Mouse (Mus musculus) myocyte (in vitro differentiated cells): ENCODE measurements at regions not wholly inside any gene's neighbourhood (a gene's known extent, or its start where the extent isn't known, plus 50 kb on each side); places are given as distances from the start of the nearest gene placed in this dataset.

ENCODE experiments used
- H3K27me3 ChIP-seq: one replicate; pipeline ENCODE4 v1.6.1; 2011; ENCODE audit not compliant: control insufficient read depth, insufficient read depth, insufficient read length
- H3K36me3 ChIP-seq: one replicate; pipeline ENCODE4 v1.6.1; 2011; ENCODE audit not compliant: control insufficient read depth, insufficient read depth
- H3K4me2 ChIP-seq: one replicate; pipeline ENCODE4 v1.6.1; 2011; ENCODE audit warnings: low read depth, control low read depth
- H3K4me3 ChIP-seq: one replicate; pipeline ENCODE4 v1.5.1; 2011; ENCODE audit warnings: mild to moderate bottlenecking, control low read depth, moderate library complexity
- H3K79me2 ChIP-seq: one replicate; pipeline ENCODE4 v1.6.1; 2011; ENCODE audit not compliant: control insufficient read depth, insufficient read depth
- H3ac ChIP-seq: one replicate; pipeline ENCODE4 v1.6.1; 2011; ENCODE audit not compliant: control insufficient read depth, insufficient read length
- CEBPB ChIP-seq: IDR thresholded peaks from 2 replicates; pipeline ENCODE4 v1.6.1; 2011; ENCODE audit warnings: mild to moderate bottlenecking, moderate library complexity; ENCODE audit not compliant: poor library complexity, insufficient read depth, severe bottlenecking
- E2F4 ChIP-seq: IDR thresholded peaks from one replicate; pipeline ENCODE4 v1.6.1; 2011; ENCODE audit warnings: mild to moderate bottlenecking, control low read depth, moderate library complexity; ENCODE audit not compliant: insufficient read depth
- MAX ChIP-seq: IDR thresholded peaks from one replicate; pipeline ENCODE4 v1.6.1; 2011; ENCODE audit warnings: low read depth, mild to moderate bottlenecking, control low read depth
- MYOD1 ChIP-seq, 3 experiments: IDR thresholded peaks; one replicate each; pipeline ENCODE4 v1.6.1; 2011; ENCODE audit warnings: control low read depth in 2 of 3, low read depth in 2 of 3, mild to moderate bottlenecking in 2 of 3, moderate library complexity in 1 of 3; ENCODE audit not compliant: insufficient read length in 2 of 3, control insufficient read depth in 1 of 3
- MYOG ChIP-seq, 3 experiments: IDR thresholded peaks; one replicate each; pipeline ENCODE4 v1.6.1; 2011; ENCODE audit warnings: control low read depth in 2 of 3, low read depth in 2 of 3, mild to moderate bottlenecking in 2 of 3; ENCODE audit not compliant: insufficient read length in 2 of 3, control insufficient read depth in 1 of 3, insufficient read depth in 1 of 3
- POLR2A ChIP-seq: IDR thresholded peaks from one replicate; pipeline ENCODE4 v1.6.1; 2011; ENCODE audit warnings: low read depth, mild to moderate bottlenecking, control low read depth, moderate library complexity; ENCODE audit not compliant: insufficient read length
- POLR2AphosphoS2 ChIP-seq: IDR thresholded peaks from one replicate; pipeline ENCODE4 v1.6.1; 2011; ENCODE audit warnings: low read depth, control low read depth; ENCODE audit not compliant: insufficient read length
- REST ChIP-seq: IDR thresholded peaks from one replicate; pipeline ENCODE4 v1.6.1; 2011; ENCODE audit warnings: mild to moderate bottlenecking, control low read depth, moderate library complexity; ENCODE audit not compliant: insufficient read depth, insufficient read length
- SRF ChIP-seq: IDR thresholded peaks from one replicate; pipeline ENCODE4 v1.6.1; 2011; ENCODE audit warnings: low read depth; ENCODE audit not compliant: control insufficient read depth, insufficient read length
- TCF12 ChIP-seq: IDR thresholded peaks from one replicate; pipeline ENCODE4 v1.6.1; 2011; ENCODE audit warnings: mild to moderate bottlenecking, control low read depth; ENCODE audit not compliant: poor library complexity, insufficient read depth, severe bottlenecking
- TCF3 ChIP-seq: IDR thresholded peaks from one replicate; pipeline ENCODE4 v1.6.1; 2011; ENCODE audit warnings: low read depth, control low read depth; ENCODE audit not compliant: insufficient read length
- USF1 ChIP-seq: IDR thresholded peaks from one replicate; pipeline ENCODE4 v1.6.1; 2011; ENCODE audit warnings: low read depth, mild to moderate bottlenecking, control low read depth, moderate library complexity

DNA sequence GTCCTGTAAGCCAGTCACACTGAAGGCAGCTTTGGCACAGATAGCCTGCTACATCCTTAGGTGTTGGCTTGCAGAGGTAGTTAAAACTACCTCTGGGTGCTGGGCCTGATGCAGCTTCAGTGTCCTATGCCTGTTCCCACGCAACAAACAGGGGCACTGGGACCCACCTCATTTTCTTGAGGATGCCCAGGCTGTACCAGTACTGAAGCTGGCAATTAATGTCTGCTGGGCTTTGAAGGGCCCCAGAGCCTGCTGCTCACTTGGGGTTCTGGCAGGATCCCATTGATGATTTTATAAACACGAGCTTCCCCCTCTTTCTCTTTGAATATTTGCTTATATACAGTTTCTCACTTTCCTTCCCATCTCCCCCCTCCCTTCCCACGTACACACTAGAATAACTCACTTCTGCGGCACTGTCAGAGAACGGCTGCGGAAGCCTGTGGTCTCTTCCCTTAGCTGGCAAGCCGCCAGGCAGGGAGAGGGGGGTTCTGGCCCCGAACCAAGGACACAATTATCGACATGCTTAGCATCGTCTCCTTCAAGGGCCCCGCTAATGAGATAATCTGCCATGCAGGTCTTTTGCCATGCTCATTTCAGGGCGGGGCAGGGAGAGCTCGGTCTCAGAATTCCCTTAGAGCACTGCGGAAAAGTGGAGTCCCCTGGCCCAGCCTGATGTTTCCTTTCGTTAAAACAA lies 182.9 kb downstream of the Abhd5 start:
- no peak for TF ChIP-seq E2F4
- TF ChIP-seq USF1, result no peak
- TF ChIP-seq POLR2AphosphoS2, result no peak
- no peak for TF ChIP-seq POLR2A
- TF ChIP-seq TCF12, result no peak
- no peak for TF ChIP-seq MYOD1 (IDR thresholded peaks at IDR 0.05; ENCODE audit: control insufficient read depth in 1 of 3, insufficient read length in 2 of 3, low read depth in 2 of 3)
- TF ChIP-seq SRF, result no peak
- Histone ChIP-seq H3K4me2 (no peak overlapping the region), H3K36me3 (no peaks in the 10 kb centered on the region)

DNA sequence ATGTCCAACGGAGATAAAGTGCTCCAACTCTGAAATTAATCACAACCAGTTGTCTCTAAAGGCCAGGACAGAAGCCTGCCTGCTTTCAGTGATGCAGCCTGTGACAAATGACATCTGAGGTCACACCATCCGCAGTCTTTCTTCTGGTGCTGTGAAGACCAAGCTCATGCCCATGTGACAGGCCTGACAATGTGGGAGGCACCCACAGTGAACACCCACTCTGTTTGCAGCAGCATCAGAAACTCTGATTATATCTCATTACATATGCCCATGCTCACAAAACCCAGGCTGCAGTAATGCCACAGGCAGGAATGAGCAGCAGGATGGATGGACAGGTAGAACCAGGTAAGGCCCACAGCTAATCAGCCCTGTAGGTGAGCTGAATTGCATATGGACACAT lies 183.6 kb downstream of the Abhd5 start:
- Histone ChIP-seq H3K4me2 (no peak overlapping the region), H3K4me3 (no peak overlapping the region), H3K79me2 (no peaks in the 10 kb centered on the region), H3ac (no peak overlapping the region), H3K36me3 (no peaks in the 10 kb centered on the region), H3K27me3 (peaks cover 7% of the 10 kb centered on the region)
- no peak for TF ChIP-seq USF1

More for the DNA sequence above, 182.9 kb downstream of the Abhd5 start:
- Histone ChIP-seq H3K27me3 (peaks cover 7% of the 10 kb centered on the region), H3K79me2 (no peaks in the 10 kb centered on the region), H3K4me3 (no peak overlapping the region), H3ac (no peak overlapping the region)

DNA sequence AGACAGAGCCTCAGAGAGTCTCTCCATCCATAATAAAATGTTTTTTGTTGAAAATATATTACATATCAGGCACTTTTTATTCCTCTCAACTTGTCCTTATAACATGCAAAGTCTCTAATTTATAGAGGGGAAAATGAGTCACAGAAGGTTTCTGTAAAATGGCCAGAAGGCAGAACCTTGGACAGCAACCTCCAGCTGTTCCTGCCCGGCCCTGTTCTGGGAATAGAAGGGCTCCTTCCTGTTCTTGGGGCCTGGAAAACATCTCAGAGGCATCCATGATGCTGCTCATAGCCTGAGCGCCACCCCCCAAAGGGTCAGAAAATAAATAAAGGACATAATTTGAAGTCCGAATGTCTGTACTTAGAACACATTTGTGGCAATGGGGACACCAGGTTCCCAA lies 188.7 kb downstream of the Abhd5 start:
- Histone ChIP-seq H3K27me3 (peaks cover 6% of the 10 kb centered on the region), H3K79me2 (no peaks in the 10 kb centered on the region), H3K4me3 (no peak overlapping the region), H3ac (no peak overlapping the region), H3K36me3 (no peaks in the 10 kb centered on the region), H3K4me2 (no peak overlapping the region)
- TF ChIP-seq TCF12 (no peak), USF1 (no peak), REST (peak; percentile 20), E2F4 (no peak), MYOD1 (IDR thresholded peaks at IDR 0.05; ENCODE audit: control insufficient read depth in 1 of 3, insufficient read length in 2 of 3, low read depth in 2 of 3) (no peak)

DNA sequence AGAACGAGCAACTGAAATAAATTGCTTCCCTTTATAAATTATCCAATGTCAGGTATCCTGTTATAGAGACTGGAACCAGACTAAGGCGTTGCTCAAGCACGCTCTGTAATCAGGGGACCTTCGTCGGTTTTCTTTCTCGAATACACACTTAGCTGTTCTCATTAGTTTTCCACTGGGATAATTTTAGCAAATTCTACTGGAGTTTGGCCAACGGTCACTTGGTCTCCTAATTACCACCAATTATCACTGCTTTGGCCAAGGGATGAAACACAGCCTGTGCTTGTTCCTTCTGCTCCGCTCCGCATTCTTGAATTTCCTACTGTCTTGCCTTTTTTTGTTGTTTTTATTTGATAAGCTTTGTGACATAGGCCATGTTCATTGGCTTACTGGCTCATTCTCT lies 191.1 kb upstream of the Topaz1 start:
- Histone ChIP-seq H3K79me2 (no peaks in the 10 kb centered on the region), H3K4me3 (no peak overlapping the region), H3K4me2 (no peak overlapping the region), H3K36me3 (no peaks in the 10 kb centered on the region), H3K27me3 (no peaks in the 10 kb centered on the region), H3ac (no peak overlapping the region)
- no peak for TF ChIP-seq SRF
- no peak for TF ChIP-seq REST
- no peak for TF ChIP-seq CEBPB
- no peak for TF ChIP-seq POLR2AphosphoS2
- TF ChIP-seq E2F4, result no peak
- no peak for TF ChIP-seq TCF3
- TF ChIP-seq MYOD1 (IDR thresholded peaks at IDR 0.05; ENCODE audit: control insufficient read depth in 1 of 3, insufficient read length in 2 of 3, low read depth in 2 of 3), result no peak
- no peak for TF ChIP-seq USF1
- no peak for TF ChIP-seq MAX
- TF ChIP-seq POLR2A, result no peak
- TF ChIP-seq TCF12, result no peak
- no peak for TF ChIP-seq MYOG (IDR thresholded peaks at IDR 0.05; ENCODE audit: control insufficient read depth in 1 of 3, insufficient read depth in 1 of 3, insufficient read length in 2 of 3, low read depth in 2 of 3)

DNA sequence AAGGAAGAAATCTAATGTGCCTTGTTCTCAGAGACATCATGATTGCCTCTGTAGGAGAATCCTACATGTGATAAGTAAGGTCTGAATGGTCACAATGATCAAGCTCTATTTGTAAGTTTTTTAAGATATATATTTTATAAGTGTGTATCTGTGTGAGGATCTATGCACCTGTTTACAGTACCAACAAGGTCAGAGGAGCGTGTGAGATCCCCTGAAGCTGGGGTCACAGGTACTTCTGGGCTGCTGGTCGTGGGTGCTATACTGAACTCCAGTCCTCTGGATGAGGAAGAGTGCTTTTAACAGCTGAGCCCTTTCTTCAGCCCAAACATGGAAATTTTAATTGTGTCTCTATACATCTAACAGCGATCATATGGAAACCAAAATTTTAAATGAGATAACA lies 181.1 kb upstream of the Topaz1 start:
- H3K79me2 ChIP-seq, result no peaks in the 10 kb centered on the region
- no peak overlapping the region for H3K4me2 ChIP-seq
- TF ChIP-seq MYOD1 (IDR thresholded peaks at IDR 0.05; ENCODE audit: control insufficient read depth in 1 of 3, insufficient read length in 2 of 3, low read depth in 2 of 3), result no peak
- TF ChIP-seq TCF3, result no peak
- TF ChIP-seq POLR2AphosphoS2, result no peak
- TF ChIP-seq MAX, result no peak
- TF ChIP-seq SRF, result no peak
- no peak for TF ChIP-seq USF1
- TF ChIP-seq POLR2A, result no peak
- H3K36me3 ChIP-seq, result no peaks in the 10 kb centered on the region
- H3K4me3 ChIP-seq, result no peak overlapping the region
- H3K27me3 ChIP-seq, result peaks cover 23% of the 10 kb centered on the region
- no peak overlapping the region for H3ac ChIP-seq
